Mouse (Mus musculus) stomach, postnatal 0 days (tissue): ENCODE data around the gene Gm10160.

ENCODE experiments used
- CTCF ChIP-seq: IDR thresholded peaks from 2 replicates; pipeline ENCODE4 v1.5.1; 2016; ENCODE audit warnings: antibody characterized with exemption, low read depth, mild to moderate bottlenecking, moderate library complexity
- EP300 ChIP-seq: optimal IDR thresholded peaks from 2 replicates; pipeline ENCODE3; 2016; ENCODE audit warnings: antibody characterized with exemption

- no peak for TF ChIP-seq CTCF
- TF ChIP-seq EP300, result no peak
These were observed 627 bp upstream of the Gm10160 start for GRCm38 (mm10) chr7:81856221-81856620.
